Mouse (Mus musculus) layer of hippocampus, postnatal 10 days (tissue): ENCODE measurements at regions not wholly inside any gene's neighbourhood (a gene's known extent, or its start where the extent isn't known, plus 50 kb on each side); places are given as distances from the start of the nearest gene placed in this dataset.

Experiments used
- DNase-seq, 2 experiments: peaks; one replicate each; pipeline ENCODE4 v3.0.0; 2021; ENCODE audit warnings: low spot score in 2 of 2

GRCm38 (mm10) chr5:51840638-51841329, 273.3 kb upstream of the Ppargc1a start:
- DNase-seq: no peak

- DNase-seq: no peak
Observed at GRCm38 (mm10) chr5:51839292-51839691, 271.8 kb upstream of the Ppargc1a start.

DNA sequence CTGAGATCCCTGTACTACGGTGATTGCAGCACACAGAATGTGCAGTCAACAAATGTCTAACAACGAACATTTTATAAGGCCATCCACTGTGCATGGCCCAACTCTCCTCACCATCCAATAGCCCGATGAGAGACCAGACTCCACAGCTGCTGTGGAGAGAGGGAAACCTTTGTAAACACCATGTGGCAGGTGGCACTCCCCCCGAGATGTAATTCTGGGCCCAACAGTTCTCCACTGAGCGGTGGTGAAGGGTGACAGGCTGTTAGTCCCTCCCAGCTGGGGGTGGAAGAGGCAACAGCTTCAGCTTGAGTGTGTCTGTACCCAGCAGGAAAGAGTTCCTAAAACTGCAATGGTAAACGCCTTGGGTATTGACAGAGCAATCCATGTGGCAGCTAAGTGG, 263.0 kb upstream of the Ppargc1a start:
- peak; percentile 13 to 29 for DNase-seq

DNA sequence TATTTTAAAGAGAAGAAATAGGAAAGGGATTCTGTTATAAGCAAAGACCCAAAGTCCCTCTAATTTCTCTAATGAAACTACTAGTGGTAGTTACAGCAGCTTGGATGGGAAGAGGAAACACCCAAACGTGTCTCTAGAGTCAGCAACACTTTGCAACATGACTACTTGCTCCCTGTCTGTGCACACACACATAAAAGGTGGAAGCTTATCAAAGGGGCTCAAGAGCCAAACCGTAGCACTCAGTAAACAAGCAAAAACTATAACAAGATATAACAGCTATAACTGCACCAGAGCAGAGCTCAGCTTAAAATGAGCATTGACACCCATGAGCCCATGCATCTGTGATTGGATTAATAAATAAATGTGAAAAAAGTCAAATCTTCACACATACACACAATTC, 262.5 kb upstream of the Ppargc1a start:
- DNase-seq: no peak

- DNase-seq: no peak
Observed at GRCm38 (mm10) chr5:51829606-51830005, 262.1 kb upstream of the Ppargc1a start.

DNA sequence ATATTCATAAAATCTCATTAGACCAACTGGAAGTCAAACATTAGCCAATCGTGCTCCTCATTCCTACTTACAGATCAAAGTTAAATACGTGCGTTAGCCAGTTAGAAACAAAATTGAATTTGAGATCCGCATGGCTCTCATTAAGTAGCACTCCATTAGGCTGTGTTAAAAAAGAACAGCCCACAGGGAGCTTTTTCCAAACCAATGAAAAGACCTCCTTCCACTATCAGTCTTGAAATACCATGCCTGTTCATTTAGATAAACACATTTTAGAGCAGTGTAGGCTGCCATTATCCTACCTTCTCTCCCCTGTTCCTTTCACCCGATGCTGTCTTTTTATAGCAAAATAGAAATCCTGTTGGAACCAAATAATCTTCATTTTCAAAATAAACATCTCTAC, 261.5 kb upstream of the Ppargc1a start:
- no peak for DNase-seq

- no peak for DNase-seq
Observed at GRCm38 (mm10) chr5:51826269-51826668, 258.7 kb upstream of the Ppargc1a start.

GRCm38 (mm10) chr5:51825584-51826088, 258.1 kb upstream of the Ppargc1a start:
- DNase-seq: no peak

GRCm38 (mm10) chr5:51824731-51825130, 257.2 kb upstream of the Ppargc1a start:
- DNase-seq: no peak

DNA sequence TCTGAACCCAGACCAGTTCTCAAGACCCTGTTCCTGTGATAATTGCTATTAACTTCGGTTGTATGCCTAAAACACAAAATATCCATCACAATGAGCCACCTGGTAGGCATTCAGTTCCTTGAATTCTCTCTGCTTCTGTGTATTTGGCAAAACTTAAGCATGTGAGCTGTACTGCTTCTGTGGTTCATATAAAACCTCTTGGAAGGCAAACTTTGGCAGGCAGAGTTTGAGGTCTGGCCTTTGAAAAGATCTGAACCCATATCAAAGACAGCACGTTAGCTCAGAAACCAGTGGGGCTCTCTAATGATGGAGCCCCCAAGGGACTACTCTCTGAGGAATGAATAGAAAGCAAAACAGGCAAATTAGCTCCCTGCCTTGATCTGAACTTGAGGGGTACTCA, 256.1 kb upstream of the Ppargc1a start:
- no peak for DNase-seq

DNA sequence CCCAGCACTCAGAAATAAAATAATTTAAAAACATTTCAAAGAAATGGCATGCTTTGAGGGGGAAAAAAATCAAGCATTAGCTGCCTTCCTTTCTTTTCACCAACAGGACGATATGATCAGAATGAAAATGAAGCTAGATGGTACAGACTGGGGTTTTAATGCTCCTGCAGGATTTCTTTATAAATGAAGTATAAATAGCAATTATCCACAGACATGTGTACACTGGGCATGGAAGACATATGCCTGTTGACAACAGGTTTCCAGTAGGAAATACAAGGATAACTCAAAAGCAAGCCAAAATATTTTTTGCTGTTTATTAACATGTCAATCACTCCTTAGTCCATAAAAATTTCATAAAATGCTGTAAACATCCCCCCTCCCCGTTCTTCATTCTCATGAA, 248.7 kb upstream of the Ppargc1a start:
- DNase-seq: no peak

GRCm38 (mm10) chr5:51811728-51812127, 244.2 kb upstream of the Ppargc1a start:
- no peak for DNase-seq

GRCm38 (mm10) chr5:51801486-51801885, 234.0 kb upstream of the Ppargc1a start:
- DNase-seq: no peak

DNA sequence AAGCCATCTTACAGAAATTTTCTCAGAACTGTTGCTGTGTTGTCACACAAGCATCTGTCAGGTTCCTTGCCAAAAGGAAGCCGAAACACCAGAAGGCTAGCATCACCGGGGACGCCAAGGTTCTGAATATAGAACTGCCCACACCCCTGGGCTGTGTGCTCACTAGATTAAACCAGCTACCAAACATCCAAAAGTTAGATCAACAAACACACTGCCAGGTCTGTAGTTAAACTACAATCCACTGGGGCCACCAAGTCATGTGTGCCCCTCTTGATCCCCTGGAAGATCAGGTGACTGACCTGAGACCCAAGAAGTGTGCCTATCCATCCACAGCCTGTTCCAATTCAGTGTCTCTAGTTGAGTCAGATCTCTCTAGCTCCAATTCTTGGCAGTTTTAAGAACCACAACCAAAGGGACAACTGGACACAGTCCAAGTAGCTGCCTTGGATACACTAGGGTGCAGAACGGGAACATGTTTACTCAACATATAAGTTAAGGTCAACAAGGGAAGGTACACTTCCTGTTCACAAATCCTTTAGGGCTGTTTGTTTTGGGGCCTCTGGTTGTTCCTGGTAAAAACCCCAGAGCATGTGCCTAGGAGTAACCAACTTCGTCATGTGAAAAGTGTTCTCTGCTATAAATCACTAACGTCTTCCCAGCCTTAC, 232.0 kb upstream of the Ppargc1a start:
- no peak for DNase-seq

DNA sequence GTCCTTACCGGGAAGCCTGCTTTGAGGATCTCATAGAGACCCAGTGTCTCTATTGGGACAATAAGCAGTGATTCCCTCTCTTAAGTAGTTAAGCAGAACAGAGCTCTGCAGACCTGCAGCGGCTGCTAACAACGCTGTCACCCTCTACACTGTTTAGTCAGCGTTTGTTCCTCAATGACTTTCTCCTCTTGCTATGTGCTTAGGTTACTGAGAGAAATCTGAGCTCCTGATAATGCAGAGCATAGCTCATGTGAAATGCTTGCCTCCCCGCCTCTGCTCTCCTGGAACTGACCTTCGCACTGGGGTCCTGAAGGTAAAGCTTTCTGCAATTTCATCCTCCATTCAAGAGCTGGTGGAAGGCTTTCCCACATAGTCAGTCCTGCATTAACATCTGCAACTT, 226.6 kb upstream of the Ppargc1a start:
- no peak for DNase-seq

- DNase-seq: no peak
Observed at GRCm38 (mm10) chr5:51792950-51793349, 225.4 kb upstream of the Ppargc1a start.

DNA sequence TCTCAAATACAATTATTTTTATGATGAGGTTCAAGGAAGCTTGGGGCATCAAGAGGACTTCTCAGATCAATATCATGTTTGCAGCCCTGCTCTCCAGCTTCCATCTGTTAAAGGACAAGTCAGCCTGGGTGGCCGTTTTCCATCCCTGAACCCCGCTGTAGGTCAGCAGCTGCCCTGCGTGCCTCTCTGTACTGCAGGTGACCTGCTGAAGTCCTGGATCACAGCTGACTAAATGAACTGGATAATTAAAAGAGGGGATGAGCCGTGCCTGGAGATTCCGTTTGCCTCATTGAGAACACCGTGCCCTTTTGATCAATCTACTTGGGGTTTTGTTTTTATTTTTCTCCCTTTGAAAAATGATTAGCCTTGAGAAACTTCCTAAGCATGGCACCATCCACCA, 221.2 kb upstream of the Ppargc1a start:
- DNase-seq: no peak

DNA sequence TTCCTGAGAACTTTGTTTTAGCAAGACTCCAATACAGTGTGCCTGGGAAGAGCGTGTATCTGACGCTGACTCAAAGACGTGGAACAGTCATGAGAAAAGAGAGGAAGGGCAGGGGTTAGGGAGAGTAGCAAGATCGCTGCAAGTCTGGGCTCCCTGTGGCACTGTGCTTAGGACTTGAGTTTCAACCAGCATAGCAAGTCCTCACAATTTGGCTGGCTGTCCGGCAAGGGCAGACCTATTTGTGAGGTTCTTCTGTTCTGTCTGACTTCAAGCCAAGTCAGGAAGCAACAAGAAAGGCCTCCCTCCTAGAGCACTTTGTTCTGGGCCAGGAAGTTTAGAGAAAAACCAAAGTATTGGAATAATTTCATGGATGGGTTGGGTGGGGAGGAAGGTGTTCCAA, 216.0 kb upstream of the Ppargc1a start:
- DNase-seq: peak in 1 of 2 experiments; percentile 32

DNA sequence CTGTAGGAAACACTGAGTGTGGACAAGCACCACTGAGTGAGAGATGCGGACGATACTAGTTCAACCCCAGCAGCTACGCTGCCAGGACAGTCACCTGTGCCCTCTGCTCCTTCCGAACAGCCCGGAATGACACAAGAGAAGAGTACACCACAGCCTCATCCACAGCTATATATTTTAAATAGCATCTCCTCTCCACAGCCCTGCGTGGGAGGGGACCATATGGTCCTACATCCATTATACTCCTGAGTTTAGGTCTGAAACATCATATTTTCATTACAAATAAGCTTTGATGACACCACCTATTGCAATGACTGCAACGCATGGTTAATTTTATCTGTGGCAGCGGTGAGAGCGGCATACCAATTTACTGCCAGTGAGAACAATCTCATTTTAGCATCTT, 215.6 kb upstream of the Ppargc1a start:
- no peak for DNase-seq

DNA sequence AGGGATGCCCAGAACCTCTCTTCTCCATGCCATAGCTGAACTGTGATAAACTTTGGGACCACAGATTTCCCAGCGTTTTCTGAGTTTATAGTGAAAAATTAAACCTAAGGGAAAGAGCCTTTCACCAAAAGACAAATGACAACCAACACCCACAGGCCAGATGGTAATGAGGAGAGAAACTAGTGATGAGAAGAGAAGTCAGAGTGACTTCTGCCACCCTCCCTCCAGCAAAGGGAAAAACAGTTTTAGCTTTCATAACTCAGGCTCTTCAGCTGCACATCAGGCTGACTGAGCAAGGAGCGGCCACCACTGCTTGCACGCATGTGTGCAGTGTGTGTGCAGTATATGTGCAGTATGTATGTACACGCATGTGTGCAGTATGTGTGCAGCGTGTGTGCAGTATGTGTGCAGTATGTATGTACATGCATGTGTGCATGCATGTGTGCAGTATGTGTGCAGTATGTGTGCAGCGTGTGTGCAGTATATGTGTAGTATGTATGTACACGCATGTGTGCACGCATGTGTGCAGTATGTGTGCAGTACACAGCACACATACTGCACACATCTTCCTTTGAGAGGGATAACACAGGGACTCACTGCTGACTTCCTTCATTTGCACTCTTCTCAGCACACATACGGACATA, 208.1 kb upstream of the Ppargc1a start:
- no peak for DNase-seq

DNA sequence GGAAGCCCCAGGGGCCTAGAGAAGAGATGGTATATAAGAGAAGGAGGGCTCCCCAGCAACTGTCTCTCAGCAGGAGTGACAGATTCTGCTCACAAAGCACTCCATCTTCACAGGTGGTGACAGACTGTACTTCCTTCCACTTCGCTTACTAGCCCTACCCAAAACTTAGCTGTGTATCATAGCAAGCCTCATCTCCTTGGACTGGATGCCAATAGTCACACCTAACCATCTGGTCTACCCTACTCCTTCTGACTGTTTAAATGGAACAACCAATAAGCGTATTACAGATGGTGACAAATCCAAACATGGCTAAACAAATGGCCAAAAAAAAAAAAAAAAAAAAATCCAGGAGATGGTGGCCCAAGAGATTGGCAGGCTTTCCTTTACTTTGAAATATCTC, 204.1 kb upstream of the Ppargc1a start:
- DNase-seq: no peak

GRCm38 (mm10) chr5:51766111-51766510, 198.6 kb upstream of the Ppargc1a start:
- no peak for DNase-seq
